Mouse (Mus musculus) lung, adult 2 months (tissue): ENCODE results near the gene Tmem216.

Source experiments
- CTCF ChIP-seq: fragments of 200-500 bp; IDR thresholded peaks from 2 replicates; pipeline ENCODE4 v1.5.1; 2011; ENCODE audit warnings: mild to moderate bottlenecking, low read length, control low read depth; ENCODE audit not compliant: insufficient read depth
- POLR2A ChIP-seq: fragments of 200-500 bp; IDR thresholded peaks from 2 replicates; pipeline ENCODE4 v1.6.1; 2011; ENCODE audit warnings: low read depth, mild to moderate bottlenecking, control low read depth, low read length, borderline replicate concordance; ENCODE audit errors: extremely low read depth

DNA sequence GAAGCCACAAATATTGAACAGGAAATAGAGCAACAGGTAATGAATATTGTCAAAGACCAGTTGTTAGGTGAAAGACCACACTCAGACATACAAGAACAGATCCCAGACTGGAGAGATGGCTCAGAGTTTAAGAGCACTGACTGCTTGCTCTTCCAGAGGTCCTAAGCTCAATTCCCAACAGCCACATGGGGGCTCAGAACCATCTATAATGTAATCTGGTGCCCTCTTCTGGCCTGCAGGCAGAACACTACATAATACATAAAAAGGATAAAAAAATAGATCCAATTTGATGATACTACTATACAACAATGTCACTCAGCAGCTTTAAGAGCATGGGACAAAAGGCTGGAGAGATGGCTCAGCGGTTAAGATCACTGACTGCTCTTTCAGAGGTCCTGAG is 35.7 kb downstream of the Tmem216 start:
- TF ChIP-seq CTCF (no peak), POLR2A (no peak)
